Mouse (Mus musculus) mature B cell (primary cell): ENCODE measurements around the gene Ulk4.

Source experiments
- in situ Hi-C: fragments of 300-500 bp; cut with MboI; formaldehyde crosslinking; loops from 2 replicates; pipeline ENCODE4 v1.14.3; 2019

The Ulk4 gene

DNA sequence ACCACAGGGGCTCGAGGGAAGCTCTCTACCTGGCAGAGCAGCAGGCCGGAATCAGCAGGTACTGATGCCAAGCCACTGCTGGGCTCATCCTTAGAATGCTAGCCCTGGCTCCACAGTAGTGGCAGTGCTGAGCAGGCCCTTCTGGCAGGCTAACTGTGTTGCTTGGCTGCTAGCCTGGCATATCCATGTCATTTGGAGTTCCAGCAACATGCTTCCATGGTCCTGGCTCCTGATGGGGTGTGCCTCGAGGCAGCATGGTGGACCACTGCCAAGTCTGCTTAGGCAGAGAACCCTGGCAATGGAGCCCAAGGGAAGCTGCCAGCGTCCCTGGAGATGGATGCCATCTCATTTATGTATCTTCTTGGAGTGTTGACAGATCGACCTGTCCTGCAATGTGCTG is 169.4 kb downstream of the Ulk4 start:
- in situ Hi-C loops, result no loop called here

GRCm38 (mm10) chr9:121107101-121107500 is 169.9 kb downstream of the Ulk4 start:
- in situ Hi-C loops, result no loop called here

- in situ Hi-C loops, result no loop called here
Observed at GRCm38 (mm10) chr9:121101516-121101915, 175.5 kb downstream of the Ulk4 start.

DNA sequence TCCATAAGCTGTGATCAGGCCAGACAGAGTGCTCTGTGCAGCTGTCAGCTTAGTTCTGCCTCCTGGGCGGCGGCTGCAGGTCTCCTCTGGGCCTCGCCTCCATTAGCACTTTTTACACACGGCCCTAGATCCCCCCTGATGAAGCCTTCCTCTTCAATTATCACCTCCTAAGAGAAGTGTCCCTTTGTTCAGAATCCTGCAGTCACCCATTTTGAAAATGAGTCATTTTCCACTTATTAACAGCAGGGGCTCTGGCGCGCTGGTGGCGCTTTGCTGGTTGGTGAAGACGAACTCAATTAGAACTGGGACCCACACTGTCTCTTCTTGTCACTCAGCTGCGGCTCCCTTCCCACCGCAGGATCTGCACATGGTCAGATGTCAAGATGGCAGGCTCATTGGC is 177.5 kb downstream of the Ulk4 start:
- in situ Hi-C loops, result no loop called here

DNA sequence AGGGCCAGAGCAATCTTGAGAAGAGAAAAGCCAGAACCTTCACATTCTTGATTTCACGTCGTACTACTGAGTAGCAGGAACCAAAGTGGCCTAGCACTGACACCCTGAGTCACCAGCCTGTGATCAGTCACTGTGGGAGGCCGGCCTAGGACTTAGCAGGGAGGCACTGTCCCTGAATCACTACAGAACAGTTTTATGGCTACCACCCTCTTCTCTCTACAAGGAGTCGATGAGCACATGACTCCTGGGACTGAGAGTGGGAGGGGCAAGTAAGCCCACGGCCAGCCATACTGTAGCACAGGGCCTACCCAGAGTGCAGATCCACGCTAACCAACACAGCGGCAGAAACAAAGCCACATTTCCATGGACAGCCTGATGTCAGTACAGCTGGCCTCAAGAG is 183.2 kb downstream of the Ulk4 start:
- in situ Hi-C loops, result no loop called here

GRCm38 (mm10) chr9:121092568-121092967 is 184.4 kb downstream of the Ulk4 start:
- in situ Hi-C loops, result no loop called here

- in situ Hi-C loops, result no loop called here
Observed at GRCm38 (mm10) chr9:121091016-121091735, 185.8 kb downstream of the Ulk4 start.

GRCm38 (mm10) chr9:121087661-121088060 is 189.3 kb downstream of the Ulk4 start:
- in situ Hi-C loops, result no loop called here

DNA sequence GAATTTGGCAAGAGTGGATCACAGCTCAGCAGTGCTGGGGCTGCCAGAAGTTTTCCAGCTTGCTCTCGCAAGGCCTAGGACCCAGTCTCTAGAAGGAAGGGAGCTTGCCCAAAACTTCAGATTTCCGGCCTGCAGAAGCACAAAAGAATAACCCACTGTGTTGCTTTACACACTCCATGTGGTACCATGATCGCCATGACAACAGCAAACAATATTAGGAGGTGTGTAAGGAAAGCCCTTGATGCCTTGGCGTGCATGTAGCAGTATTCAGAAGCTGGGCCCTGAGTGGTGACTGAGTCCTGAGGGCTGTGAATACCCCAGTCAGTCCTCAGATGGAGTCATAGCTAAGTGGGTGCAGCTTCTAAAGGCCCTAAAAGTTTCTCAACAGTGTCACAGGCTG is 192.8 kb downstream of the Ulk4 start:
- in situ Hi-C loops, result no loop called here

GRCm38 (mm10) chr9:121080834-121081233 is 196.2 kb downstream of the Ulk4 start:
- in situ Hi-C loops, result no loop called here

DNA sequence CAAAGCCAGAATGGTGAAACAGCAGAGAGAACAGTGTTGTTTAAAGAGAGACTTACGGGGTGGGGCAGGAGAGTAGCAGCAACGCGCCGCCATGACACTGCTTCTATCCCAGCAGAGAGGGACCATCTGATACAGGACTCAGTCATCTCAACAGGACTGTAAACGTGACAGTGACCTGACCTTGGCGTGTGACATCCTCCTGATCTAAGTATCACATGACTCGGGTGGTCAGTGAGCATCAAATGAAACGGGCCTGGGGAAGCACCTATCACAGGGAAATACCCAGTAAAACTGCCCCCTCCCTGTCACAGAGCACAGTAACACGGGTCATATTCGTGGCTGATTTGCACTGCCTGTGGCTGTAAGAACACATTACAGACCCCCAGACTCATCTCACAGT is 196.6 kb downstream of the Ulk4 start:
- in situ Hi-C loops, result no loop called here

DNA sequence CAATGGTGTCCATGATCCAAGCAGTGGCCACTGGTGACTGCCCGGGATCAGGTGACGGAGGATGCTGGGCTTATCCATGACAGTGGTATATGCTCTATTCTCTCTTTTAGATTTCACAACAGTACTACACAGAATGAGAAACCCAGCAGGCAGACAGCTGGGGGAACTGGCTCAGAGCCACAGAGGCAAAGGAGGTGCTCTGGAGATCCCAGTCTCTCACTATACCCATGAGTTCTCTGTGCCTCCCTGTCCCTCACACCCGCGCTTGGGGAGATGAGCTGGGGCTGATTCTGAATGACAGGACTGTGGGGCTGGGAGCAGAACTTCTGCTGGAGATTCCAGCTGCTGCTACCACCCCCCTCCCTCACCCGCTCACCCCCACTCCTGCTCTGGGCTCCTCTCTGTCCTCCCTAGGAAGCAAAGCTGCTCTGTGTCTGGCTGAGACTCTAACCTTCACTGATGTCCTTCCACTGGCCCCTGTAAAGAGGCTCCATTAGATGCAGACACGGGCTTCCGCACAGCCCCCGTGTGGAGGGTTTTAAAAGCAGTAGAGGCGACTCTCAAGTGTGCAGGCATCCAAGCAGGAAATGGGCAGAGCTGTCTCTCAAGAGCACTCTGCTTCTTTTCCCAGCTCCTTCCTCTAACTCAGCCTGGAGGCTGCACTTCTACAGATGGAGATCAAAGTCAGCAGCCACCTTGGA is 197.5 kb downstream of the Ulk4 start:
- in situ Hi-C loops, result no loop called here

DNA sequence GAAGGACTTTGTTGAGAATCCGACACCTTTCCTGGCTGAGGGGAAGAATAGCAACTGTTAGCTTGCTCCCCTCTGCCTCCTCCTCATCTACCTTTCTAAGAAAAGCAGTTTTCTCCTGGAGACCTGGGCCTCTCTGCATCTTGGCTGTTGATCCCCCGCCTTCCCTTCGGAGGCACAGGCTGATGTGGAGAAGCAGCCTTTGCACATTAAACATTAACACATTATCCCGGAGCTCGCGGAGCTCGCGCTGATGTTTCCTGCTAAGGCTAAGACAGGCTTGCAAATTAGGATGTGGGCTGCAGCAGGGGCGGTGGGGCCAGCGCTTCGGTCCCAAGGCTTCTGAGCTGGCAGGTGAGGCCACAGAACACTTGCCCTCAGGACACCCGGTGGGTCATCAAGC is 200.7 kb downstream of the Ulk4 start:
- in situ Hi-C loops, result no loop called here

DNA sequence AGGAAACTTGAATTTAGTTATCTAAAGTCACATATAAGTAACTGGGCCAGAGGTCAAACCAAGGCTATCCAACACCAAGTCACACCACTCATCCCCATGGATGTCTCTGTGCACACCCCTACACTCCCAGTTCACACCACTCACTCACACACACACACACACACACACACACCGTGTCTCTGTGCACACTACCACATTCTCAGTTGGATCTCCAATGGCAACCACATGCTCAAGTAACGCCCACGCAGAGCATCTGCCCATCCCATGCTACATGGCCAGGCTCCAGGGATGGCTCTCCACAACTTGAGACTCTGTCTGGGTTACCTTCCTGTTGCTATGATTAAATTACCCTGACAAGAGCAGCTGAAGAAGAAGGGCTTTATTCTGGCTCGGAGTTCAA is 201.8 kb downstream of the Ulk4 start:
- in situ Hi-C loops, result no loop called here

- in situ Hi-C loops, result no loop called here
Observed at GRCm38 (mm10) chr9:121074726-121075125, 202.3 kb downstream of the Ulk4 start.

DNA sequence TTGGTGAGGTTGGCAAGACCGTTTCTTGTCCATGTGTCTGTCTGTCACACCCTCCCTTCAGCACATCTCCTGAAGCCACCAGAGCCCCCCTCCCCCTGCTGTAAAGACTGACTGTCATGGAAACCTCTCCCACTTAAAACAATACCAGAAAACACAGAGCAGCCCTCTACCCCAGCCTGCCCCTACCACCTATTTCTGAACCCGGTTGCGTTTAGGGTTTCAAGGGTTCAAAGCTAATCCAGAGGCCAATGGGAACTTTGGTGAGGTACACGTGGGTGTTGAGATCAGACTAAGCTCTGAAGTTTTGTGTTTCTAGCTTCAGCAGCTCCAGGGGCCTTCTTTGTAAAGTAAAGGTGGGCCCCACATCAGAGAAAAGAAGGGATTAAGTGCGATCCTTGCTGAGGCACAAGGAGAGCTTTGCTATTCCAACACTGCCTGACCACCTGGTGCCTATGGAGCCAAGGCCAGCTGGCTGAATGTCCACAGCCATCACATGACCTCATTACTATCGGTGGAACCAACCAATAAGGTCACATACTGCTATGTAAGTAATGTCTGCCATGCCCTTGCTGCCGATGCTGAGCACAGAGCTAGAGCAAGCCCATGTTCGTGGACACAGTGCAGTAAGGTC is 204.8 kb downstream of the Ulk4 start:
- in situ Hi-C loops, result no loop called here

DNA sequence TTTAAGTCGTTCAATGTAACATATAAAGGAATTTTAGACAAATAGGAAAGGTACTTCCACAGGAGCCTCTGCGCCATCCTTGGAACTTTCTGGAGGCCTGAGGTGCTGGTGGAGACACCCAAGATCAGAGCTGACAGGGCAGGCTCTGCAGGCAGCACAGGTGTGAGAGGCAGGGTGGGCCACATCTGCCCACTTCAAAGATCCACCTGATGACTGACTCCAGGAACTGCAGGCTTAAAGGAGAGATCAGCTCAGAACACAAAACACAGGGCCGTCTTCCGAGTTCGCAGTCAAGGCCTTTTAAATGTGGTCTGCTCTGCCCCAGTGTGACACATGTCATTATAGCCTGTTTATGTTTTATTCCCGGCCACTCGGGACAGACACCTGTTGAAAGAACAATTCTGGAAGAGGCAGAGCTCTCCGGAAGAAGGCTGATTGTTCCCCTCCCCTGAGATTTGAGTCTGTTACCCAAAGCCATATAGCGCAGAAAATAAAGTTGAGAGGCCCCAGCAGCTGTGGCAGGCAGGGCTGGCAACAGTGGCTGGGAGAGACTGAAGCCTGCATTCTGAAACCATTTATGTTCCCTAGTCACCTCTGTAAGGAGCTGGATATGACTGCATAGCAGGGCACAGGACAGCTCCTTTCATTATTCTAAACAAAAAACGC is 205.4 kb downstream of the Ulk4 start:
- in situ Hi-C loops, result no loop called here

DNA sequence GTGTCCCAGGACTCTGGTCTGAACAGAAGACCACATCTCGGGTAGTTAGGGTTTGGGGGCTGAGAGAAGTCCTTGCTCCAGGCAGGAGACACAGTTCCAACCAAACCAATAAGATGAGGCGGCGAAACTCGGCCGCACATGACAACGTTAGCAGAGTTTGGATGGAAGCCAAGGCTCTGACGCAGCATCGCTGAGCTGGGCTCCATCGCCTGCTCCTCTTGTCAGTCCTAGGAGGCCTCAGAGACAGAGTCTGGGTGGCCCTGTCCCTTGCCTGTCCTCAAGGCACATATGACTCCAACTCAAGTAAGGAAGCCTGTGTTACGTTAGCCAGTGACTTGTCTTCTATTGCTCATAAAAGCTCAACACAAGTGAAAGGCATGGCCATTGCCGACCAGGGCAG is 205.9 kb downstream of the Ulk4 start:
- in situ Hi-C loops, result no loop called here

GRCm38 (mm10) chr9:121068115-121068514 is 208.9 kb downstream of the Ulk4 start:
- in situ Hi-C loops, result no loop called here

DNA sequence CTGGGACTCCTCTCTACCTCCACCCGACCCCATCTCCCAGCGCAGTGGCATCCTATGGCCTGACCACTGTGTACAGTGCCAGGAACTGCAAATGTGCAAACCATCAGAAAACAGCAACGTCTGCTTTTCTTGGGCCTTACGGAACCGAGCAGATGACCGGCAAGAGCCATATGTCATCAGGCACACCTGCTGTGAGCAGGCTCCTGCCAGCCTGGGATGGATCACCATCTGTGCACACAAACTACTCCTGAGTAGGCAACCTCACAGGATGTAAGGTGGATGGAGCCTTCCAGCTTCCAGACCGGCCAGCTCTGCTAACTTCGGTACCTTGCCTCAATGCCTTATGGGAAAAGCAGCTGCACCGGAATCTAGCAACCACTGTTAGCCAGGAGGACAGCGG is 210.0 kb downstream of the Ulk4 start:
- in situ Hi-C loops, result no loop called here

GRCm38 (mm10) chr9:121065383-121065978 is 211.5 kb downstream of the Ulk4 start:
- in situ Hi-C loops, result no loop called here
